Mouse (Mus musculus) C2C12 (cell line): ENCODE results near the gene Psenen.

Source experiments
- CTCF ChIP-seq: IDR thresholded peaks from one replicate; pipeline ENCODE4 v1.5.1; 2011; ENCODE audit not compliant: control insufficient read depth, insufficient read depth, insufficient read length
- MAX ChIP-seq: IDR thresholded peaks from one replicate; pipeline ENCODE4 v1.6.1; 2011; ENCODE audit warnings: mild to moderate bottlenecking, control low read depth
- MYOD1 ChIP-seq: IDR thresholded peaks from one replicate; pipeline ENCODE4 v1.6.1; 2011; ENCODE audit warnings: low read depth; ENCODE audit not compliant: control insufficient read depth, insufficient read length
- USF1 ChIP-seq: IDR thresholded peaks from one replicate; pipeline ENCODE4 v1.6.1; 2011; ENCODE audit warnings: low read depth, mild to moderate bottlenecking, control low read depth, moderate library complexity

- TF ChIP-seq CTCF (no peak), USF1 (no peak), MAX (no peak), MYOD1 (no peak)
Measured at GRCm38 (mm10) chr7:30551445-30552101, 11.9 kb downstream of the Psenen start.
